In genomic region chr4:118101497-118101896, GRCm38 (mm10) we compare ENCODE assay signal across 23 mouse cellular contexts.
"Had no signal": no experiment of that assay in that cellular context is flagged by ENCODE, and none has a peak within 500 bp of the region (broad histone marks: within the 10 kb centered on the region; RNA-seq: fewer than 3 reads in every experiment).

No protein-coding gene starts in this region.

- H3K4me1 ChIP-seq: hindbrain, embryonic 15.5 days; kidney, embryonic 15.5 days; limb, embryonic 13.5 days had no signal

- H3K9ac ChIP-seq: heart, embryonic 13.5 days; heart, embryonic 15.5 days; hindbrain, embryonic 13.5 days; hindbrain, embryonic 15.5 days; kidney, embryonic 15.5 days; limb, embryonic 13.5 days; limb, embryonic 15.5 days had no signal

- H3K27ac ChIP-seq: heart, adult 2 months; heart, embryonic 13.5 days; heart, embryonic 15.5 days; hindbrain, embryonic 13.5 days; hindbrain, embryonic 15.5 days; hindbrain, postnatal 0 days; kidney, embryonic 15.5 days; kidney, postnatal 0 days; limb, embryonic 13.5 days; limb, embryonic 15.5 days had no signal

- DNase-seq: gastrocnemius, postnatal 14 days; gastrocnemius, postnatal 36 days; heart, adult 11 months; heart, adult 2 months; heart, postnatal 14 days; heart, postnatal 36 days; kidney, adult 11 months; kidney, adult 2 months; kidney, adult 9 months; kidney, postnatal 25 days; kidney, postnatal 4 days; layer of hippocampus, adult 9-11 months; layer of hippocampus, postnatal 36 days; left cerebral cortex, postnatal 4 days had no signal

- H3K36me3 ChIP-seq: heart, embryonic 13.5 days; heart, embryonic 15.5 days; hindbrain, embryonic 15.5 days; kidney, embryonic 15.5 days had no signal

- H3K9me3 ChIP-seq: heart, embryonic 13.5 days; heart, embryonic 15.5 days; hindbrain, embryonic 13.5 days; hindbrain, embryonic 15.5 days; kidney, embryonic 15.5 days; limb, embryonic 13.5 days; limb, embryonic 15.5 days had no signal

- H3K4me3 ChIP-seq: heart, adult 2 months; heart, embryonic 13.5 days; heart, embryonic 15.5 days; hindbrain, embryonic 13.5 days; hindbrain, embryonic 15.5 days; kidney, embryonic 15.5 days; limb, embryonic 13.5 days; limb, embryonic 15.5 days had no signal

- H3K27me3 ChIP-seq: heart, embryonic 13.5 days; heart, embryonic 15.5 days; hindbrain, embryonic 13.5 days; hindbrain, embryonic 15.5 days; kidney, embryonic 15.5 days; limb, embryonic 13.5 days; limb, embryonic 15.5 days had no signal
